Mouse (Mus musculus): ENCODE results near the gene Lrrc52.

Lrrc52 gene

GRCm38 (mm10) chr1:167466765-167467426 is at the start of gene Lrrc52:
TSS of gene Lrrc52 (minus strand) at chr1:167466780.
- peak; percentile 51 for DNase-seq (ENCODE audit: low spot score)

DNA sequence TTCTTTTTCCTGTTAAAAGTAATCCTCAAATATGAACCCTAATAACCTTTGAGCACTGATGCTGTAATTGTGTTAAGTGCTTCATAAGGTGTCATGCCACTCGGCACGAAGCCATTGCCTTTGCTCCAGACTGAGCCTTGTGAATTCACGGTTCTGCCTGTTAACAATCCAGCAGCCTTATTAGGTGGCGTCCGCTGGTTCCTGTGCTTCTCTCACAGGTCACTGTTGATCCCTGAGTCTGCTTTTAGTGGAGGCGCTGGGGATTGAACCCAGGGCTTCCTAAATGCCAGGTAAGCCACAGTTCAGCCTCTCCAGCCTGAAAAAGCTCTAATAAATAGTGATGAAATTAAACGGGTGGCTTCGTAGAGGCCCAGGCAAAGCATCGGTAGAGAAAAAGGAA is 45.0 kb upstream of the Lrrc52 start:
- DNase-seq (ENCODE audit: low spot score), result no peak

DNA sequence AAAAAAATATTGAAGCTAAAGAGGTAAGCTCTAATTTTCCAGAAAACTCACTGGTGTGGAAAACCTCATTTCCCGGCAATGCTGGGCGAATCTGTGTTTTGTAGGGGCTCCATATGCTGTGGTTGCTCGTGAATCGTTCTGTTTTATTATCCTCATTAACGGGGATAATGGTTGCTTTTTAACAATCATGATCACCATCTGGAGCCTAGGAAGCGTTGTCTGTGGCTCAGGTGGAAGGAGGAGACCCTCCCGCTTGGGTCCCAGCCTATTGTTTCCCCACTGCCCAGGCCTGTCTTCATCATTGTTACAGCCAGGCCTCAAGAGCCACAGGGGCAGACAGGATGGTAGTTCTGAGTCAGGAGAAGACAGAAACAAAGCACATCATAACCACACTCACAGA is 39.5 kb upstream of the Lrrc52 start:
- no peak for DNase-seq (ENCODE audit: low spot score)

DNA sequence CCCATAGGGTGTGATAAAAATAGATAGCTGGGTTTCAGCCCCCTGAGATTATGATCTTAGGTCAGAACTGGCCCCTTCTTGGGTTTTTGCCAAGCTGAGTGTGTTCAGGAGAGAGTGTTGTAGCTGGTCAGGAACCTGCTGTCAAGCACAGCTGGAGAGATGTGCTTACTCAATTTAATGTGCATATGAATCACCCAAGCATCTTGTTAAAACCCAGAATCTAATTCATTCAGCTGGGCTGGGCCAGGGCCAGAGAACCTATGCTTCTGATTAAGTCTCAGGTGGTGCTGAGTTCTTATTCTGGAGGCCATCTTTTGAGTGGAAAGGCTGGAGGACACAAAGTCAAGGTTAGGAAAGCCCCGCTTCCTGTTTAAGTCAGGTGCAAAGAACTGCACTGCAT is 38.8 kb upstream of the Lrrc52 start:
- DNase-seq (ENCODE audit: low spot score), result no peak

DNA sequence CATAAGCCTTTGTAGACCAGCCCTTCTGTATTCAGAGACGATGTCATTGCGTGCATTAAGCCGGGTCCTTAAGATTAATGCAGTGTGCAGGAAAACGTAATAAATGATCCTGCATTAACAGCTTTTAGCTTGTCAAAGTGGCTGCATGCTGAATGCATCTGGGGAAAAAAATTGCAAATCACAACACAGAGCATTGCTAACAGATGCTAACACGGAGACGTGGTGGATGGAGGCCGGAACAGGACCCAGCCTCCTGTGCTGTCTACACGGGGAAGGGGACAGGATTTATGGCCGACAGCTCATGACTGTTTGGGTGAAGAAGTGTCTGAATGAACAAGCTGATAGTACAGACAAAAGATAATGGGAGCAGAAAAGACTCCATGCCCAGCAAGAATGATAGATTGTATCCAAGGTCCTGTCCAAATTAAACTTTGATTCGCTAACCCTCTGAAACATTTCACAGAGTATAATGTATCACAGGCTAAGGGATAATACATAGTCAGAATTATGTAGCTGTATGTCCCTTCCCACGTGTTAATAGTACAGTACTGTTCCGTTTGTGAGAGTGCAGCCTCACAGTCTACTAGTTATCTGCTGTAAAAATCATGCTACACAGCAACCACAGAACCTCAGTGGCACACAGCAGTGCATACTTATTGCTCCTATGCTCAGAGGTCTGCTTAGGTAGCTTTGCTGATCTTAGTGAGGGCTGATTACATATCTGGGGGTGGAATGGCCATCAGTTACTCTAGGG is 32.7 kb upstream of the Lrrc52 start:
- no peak for DNase-seq (ENCODE audit: low spot score)

- DNase-seq (ENCODE audit: low spot score), result no peak
These were observed 31.4 kb upstream of the Lrrc52 start for GRCm38 (mm10) chr1:167497991-167498390.

- DNase-seq (ENCODE audit: low spot score), result no peak
These were observed 31.0 kb upstream of the Lrrc52 start for GRCm38 (mm10) chr1:167497560-167497959.

GRCm38 (mm10) chr1:167491501-167491900 is 24.9 kb upstream of the Lrrc52 start:
- no peak for DNase-seq (ENCODE audit: low spot score)

GRCm38 (mm10) chr1:167487933-167488332 is 21.4 kb upstream of the Lrrc52 start:
- no peak for DNase-seq (ENCODE audit: low spot score)

DNA sequence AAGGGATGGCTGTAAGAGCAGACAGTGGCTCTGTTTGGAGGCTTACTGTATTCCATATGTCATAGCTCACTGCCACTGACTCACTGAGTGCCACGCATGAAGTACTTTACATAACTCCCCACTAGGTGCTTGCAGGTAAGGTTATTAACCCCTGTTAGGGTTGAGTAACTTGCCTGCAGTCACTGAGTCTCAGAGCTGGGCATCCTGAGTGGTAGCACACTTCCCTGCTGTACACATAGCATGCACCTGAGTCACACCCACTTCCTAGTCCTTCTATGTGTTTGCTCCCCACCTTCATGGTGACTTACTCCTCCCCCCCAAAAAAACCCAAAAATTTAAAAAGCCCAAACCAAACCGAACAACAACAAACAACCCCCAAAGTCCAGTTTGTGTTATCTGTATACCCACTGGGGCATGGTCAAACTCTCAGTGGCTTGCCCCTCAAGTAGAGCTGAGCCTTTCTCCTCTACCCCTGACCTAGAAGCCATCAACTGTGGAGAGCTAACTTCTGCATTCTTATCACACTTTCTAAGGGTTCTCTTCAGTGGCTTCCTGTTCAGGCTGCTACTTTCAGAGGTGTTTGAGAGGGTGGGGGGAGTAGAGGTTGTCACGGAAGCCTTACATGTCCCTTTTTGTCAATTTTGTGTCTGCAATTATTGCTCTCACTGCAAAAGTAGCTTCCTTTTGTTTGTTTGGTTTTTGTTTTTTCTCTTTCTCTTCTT is 20.5 kb upstream of the Lrrc52 start:
- no peak for DNase-seq (ENCODE audit: low spot score)

DNA sequence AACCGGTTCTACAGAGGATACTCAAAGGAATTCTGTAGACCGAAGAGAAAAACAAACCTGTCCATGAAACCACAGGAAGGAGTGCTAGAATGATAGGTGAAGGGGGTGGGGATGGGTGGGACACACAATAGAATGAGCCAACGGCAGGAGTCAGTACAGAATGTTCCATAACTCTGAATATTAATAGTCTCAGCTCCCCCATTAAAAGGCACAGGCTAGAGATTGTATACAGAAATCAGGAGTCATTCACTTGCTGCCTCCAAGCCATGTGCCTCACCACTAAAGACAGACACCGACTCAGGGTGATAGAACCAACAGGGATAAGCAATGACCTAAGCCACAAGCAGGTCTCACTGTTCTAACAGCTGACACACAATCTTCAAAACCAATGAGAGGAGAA is 16.3 kb upstream of the Lrrc52 start:
- DNase-seq (ENCODE audit: low spot score), result no peak

GRCm38 (mm10) chr1:167473585-167473984 is 7.0 kb upstream of the Lrrc52 start:
- no peak for DNase-seq (ENCODE audit: low spot score)

DNA sequence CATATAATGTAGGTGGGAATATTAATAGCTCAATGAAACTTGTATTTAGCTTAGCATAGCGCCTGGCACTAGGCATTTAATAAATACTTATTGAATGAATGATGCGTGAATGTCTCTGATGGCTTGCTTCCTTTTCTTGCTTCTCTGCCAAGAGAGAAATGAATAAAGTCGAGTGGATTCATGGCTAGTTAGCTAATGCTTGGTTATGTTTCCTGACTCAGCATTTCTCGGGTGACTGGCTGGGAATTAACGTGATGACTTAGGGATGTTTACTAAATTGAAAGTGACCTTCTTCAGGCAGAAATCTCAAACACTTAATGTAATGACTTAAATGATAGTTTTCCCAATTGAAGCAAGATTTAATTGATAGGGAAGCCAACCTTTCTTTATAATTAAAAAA is 1.3 kb upstream of the Lrrc52 start:
- DNase-seq (ENCODE audit: low spot score), result no peak

GRCm38 (mm10) chr1:167457311-167457710 is 9.3 kb downstream of the Lrrc52 start:
- no peak for DNase-seq (ENCODE audit: low spot score)

- no peak for DNase-seq (ENCODE audit: low spot score)
These were observed 13.5 kb downstream of the Lrrc52 start for GRCm38 (mm10) chr1:167453048-167453447.

DNA sequence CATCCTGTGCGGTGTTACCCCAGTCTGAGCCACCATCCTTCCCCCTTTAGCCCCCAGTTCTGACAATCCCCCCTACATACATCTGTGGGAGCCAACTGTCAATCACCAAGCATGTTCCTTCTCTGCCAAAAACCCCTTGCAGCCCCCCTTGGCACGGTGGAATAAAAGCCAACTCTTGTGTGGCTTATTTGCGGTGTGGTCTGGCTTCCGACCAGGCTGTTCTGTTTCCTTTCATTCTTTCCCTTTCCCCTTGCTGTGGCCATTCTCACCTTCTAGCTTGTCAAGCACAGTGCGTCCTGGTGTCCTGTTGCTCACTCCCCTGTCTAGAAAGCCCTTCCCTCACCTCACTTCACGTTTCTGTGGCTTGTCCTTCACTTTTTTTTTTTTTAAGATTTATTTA is 14.1 kb downstream of the Lrrc52 start:
- no peak for DNase-seq (ENCODE audit: low spot score)

- no peak for DNase-seq (ENCODE audit: low spot score)
These were observed 18.0 kb downstream of the Lrrc52 start for GRCm38 (mm10) chr1:167448598-167448997.

GRCm38 (mm10) chr1:167448088-167448487 is 18.5 kb downstream of the Lrrc52 start:
- no peak for DNase-seq (ENCODE audit: low spot score)

GRCm38 (mm10) chr1:167446516-167446915 is 20.1 kb downstream of the Lrrc52 start:
- no peak for DNase-seq (ENCODE audit: low spot score)

DNA sequence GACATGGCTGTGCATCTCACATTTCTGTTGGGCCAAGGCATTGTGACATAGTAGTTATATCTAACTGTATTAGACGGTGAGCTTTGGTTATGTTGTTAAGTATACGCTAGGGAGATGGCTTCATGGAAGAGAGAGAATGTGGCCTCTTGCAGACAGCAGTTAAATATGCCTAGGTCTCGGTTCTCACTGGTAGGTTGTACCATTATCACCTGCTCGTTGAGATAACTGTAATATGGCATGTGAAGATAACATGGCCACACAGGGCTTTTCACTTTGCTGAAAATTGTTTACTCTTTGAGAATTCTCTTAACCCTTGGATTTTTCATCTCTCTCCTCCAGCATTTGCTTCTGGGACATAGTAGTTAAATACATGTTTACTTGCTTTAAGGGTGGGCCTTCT is 21.4 kb downstream of the Lrrc52 start:
- no peak for DNase-seq (ENCODE audit: low spot score)

DNA sequence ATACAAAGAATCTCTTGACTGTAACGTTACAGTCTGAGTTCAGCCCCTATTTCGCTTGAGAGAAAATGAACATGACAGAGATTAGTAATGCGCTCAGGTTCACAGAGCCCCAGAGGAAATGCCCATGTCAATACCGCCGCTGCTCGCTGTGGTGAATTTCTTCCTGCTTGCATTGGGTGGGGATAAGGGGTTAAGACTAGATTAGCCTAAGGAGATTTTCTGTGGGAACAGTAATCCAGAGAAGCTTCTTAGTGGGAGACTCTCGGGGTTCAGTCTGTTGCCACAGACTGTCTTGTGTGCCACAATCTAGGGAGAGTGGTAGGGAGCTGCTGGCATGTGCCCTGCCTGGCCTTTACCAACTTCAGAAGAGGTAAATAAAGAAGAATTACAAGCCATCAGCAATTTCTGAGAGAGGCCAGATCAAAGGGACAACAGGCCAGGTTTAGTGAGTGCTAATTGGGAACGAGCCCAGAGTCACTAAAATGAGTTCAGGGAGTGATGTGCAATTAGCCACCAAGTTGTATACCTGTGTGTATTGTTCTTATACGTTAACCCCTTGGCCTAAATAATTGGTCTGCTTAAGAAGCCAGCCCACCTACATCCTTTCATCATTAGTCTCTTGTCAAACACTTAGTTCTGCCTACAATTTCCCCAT is 28.2 kb downstream of the Lrrc52 start:
- no peak for DNase-seq (ENCODE audit: low spot score)

GRCm38 (mm10) chr1:167437091-167437490 is 29.5 kb downstream of the Lrrc52 start:
- no peak for DNase-seq (ENCODE audit: low spot score)
